Comparison of ENCODE assay signal across 8 mouse cellular contexts in genomic region chr8:72549314-72549892, GRCm38 (mm10). TPM values are rescaled to one million over a fixed set of nuclear protein-coding genes. Genes with fewer than 3 reads are reported as not detected.
DNase-seq lines count a peak whose midpoint lies in the region; ATAC-seq and TF ChIP-seq lines count a peak whose summit lies in the region.

No protein-coding gene starts in this region.

- H3K9me3 ChIP-seq in kidney, postnatal 0 days (replicated peaks; ENCODE audit: low read length): no peaks in the 10 kb centered on the region
- H3K9me3 ChIP-seq in hindbrain, embryonic 11.5 days (ENCODE audit: control insufficient read depth, low read length): no peaks in the 10 kb centered on the region
- H3K9me3 ChIP-seq in lung, postnatal 0 days (ENCODE audit: low read length): no peaks in the 10 kb centered on the region

- DNase-seq in kidney, postnatal 0 days (ENCODE audit: low spot score): peak; percentile 12
- DNase-seq in kidney, adult 18-20 months: no peak
- DNase-seq in hindbrain, embryonic 11.5 days (ENCODE audit: low spot score): no peak
- peak; percentile 81 for DNase-seq in lung, postnatal 0 days (ENCODE audit: low spot score)
- no peak for DNase-seq in left cerebral cortex, postnatal 14 days (ENCODE audit: low spot score in 2 of 2)
- DNase-seq in layer of hippocampus, adult 11-12 months (ENCODE audit: low spot score): no peak
- DNase-seq in c-Kit-positive CD71-positive TER-119-positive erythroid progenitor cells, embryonic 14.5 days (ENCODE audit: low spot score): no peak

- 7% methylated on average over 5 of the region's 5 CpGs for WGBS in kidney, postnatal 0 days
- 24% methylated on average over 5 of the region's 5 CpGs for WGBS in hindbrain, embryonic 11.5 days
- WGBS in lung, postnatal 0 days: 7% methylated on average over 5 of the region's 5 CpGs

- H3K27ac ChIP-seq in kidney, postnatal 0 days: peak overlapping the region; percentile 95
- no peak overlapping the region for H3K27ac ChIP-seq in cortical plate, adult 2 months (ENCODE audit: insufficient read depth, low read length)
- H3K27ac ChIP-seq in hindbrain, embryonic 11.5 days (ENCODE audit: low read depth, low read length): no peak overlapping the region
- peak overlapping the region; percentile 88 for H3K27ac ChIP-seq in lung, postnatal 0 days (ENCODE audit: low read length)

- intact Hi-C loops in left cerebral cortex, postnatal 14 days (cut with DNase I): no loop called here

- H3K9ac ChIP-seq in kidney, postnatal 0 days (ENCODE audit: low read depth, low read length): peak overlapping the region; percentile 66; the same call in 1 of the 2 replicates
- H3K9ac ChIP-seq in hindbrain, embryonic 11.5 days (ENCODE audit: low read depth, low read length): peak overlapping the region; percentile 81
- H3K9ac ChIP-seq in lung, postnatal 0 days (replicated peaks; ENCODE audit: low read depth): no peak overlapping the region

- H3K36me3 ChIP-seq in kidney, postnatal 0 days (ENCODE audit: insufficient read depth, low read length): no peaks in the 10 kb centered on the region
- no peaks in the 10 kb centered on the region for H3K36me3 ChIP-seq in hindbrain, embryonic 11.5 days (ENCODE audit: control insufficient read depth, insufficient read depth, low read length)
- H3K36me3 ChIP-seq in lung, postnatal 0 days (ENCODE audit: insufficient read depth, low read length): no peaks in the 10 kb centered on the region

- no peak for ATAC-seq in kidney, postnatal 0 days (replicated peaks; ENCODE audit: low FRiP score, low read depth)
- ATAC-seq in hindbrain, embryonic 11.5 days (ENCODE audit: low FRiP score): no peak
- ATAC-seq in lung, postnatal 0 days: no peak

- H3K4me2 ChIP-seq in kidney, postnatal 0 days (ENCODE audit: low read length): peak overlapping the region; percentile 93
- H3K4me2 ChIP-seq in hindbrain, embryonic 11.5 days (replicated peaks; ENCODE audit: low read depth, low read length): peak overlapping the region; percentile 84
- H3K4me2 ChIP-seq in lung, postnatal 0 days (replicated peaks; ENCODE audit: low read depth, low read length): peak overlapping the region; percentile 96

- TF ChIP-seq EP300 in lung, postnatal 0 days (IDR thresholded peaks at IDR 0.05): peak; percentile 62

- TF ChIP-seq POLR2A in cortical plate, adult 2 months (IDR thresholded peaks at IDR 0.05; ENCODE audit: extremely low read depth, insufficient read depth, low read length): no peak

- no peaks in the 10 kb centered on the region for H3K27me3 ChIP-seq in kidney, postnatal 0 days (ENCODE audit: insufficient read depth, low read length)
- no peaks in the 10 kb centered on the region for H3K27me3 ChIP-seq in hindbrain, embryonic 11.5 days (ENCODE audit: control insufficient read depth, insufficient read depth, low read length)
- no peaks in the 10 kb centered on the region for H3K27me3 ChIP-seq in lung, postnatal 0 days (replicated peaks; ENCODE audit: insufficient read depth, low read length)

- no peak for TF ChIP-seq CTCF in kidney, postnatal 0 days (IDR thresholded peaks at IDR 0.05; ENCODE audit: low read depth)
- TF ChIP-seq CTCF in cortical plate, adult 2 months (IDR thresholded peaks at IDR 0.05; ENCODE audit: extremely low read depth, insufficient read depth, low read length): no peak
- no peak for TF ChIP-seq CTCF in lung, postnatal 0 days (IDR thresholded peaks at IDR 0.05)

- peaks cover 6% of the 10 kb centered on the region; the same call in 1 of the 2 replicates for H3K4me1 ChIP-seq in kidney, postnatal 0 days (replicated peaks; ENCODE audit: insufficient read depth, low read length)
- peaks cover 4% of the 10 kb centered on the region; the same call in 1 of the 2 replicates for H3K4me1 ChIP-seq in cortical plate, adult 2 months (ENCODE audit: control insufficient read depth, insufficient read depth, low read length)
- H3K4me1 ChIP-seq in hindbrain, embryonic 11.5 days (replicated peaks; ENCODE audit: control insufficient read depth, insufficient read depth, low read length): no peaks in the 10 kb centered on the region; the same call in 1 of the 2 replicates
- peaks cover 12% of the 10 kb centered on the region for H3K4me1 ChIP-seq in lung, postnatal 0 days (ENCODE audit: insufficient read depth, low read depth, low read length)

- peak overlapping the region; percentile 96 for H3K4me3 ChIP-seq in kidney, postnatal 0 days (replicated peaks; ENCODE audit: low read depth, low read length)
- peak overlapping the region; percentile 70 for H3K4me3 ChIP-seq in cortical plate, adult 2 months (ENCODE audit: insufficient read depth, low read length)
- peak overlapping the region; percentile 85 for H3K4me3 ChIP-seq in hindbrain, embryonic 11.5 days (ENCODE audit: low read depth, low read length)
- H3K4me3 ChIP-seq in lung, postnatal 0 days (ENCODE audit: low read depth, low read length): peak overlapping the region; percentile 87

RNA-seq across cellular contexts. Expression of gene Med26, which starts 1.3 kb away (rescaled TPM):
- polyA plus RNA-seq in kidney, postnatal 0 days (2015; fragmentation: Nextera tagmentation; extraction: Ambion mirVana): 11.9 and 12.2 TPM in 2 replicates
- 7.7 and 8.3 TPM in 2 replicates for polyA plus RNA-seq in cortical plate, adult 2 months (2012; rRNA removed)
- 11.2 and 13.0 TPM in 2 replicates for polyA plus RNA-seq in hindbrain, embryonic 11.5 days (2014; fragmentation: Nextera tagmentation; extraction: Ambion mirVana)
- 9.5 and 9.6 TPM in 2 replicates for polyA plus RNA-seq in lung, postnatal 0 days (2015; fragmentation: Nextera tagmentation; extraction: Ambion mirVana)
- total RNA-seq in left cerebral cortex, postnatal 14 days (2021): 1 to 10 TPM; 8.5 to 9.8 TPM

RNA-seq across cellular contexts. Expression of gene Smim7, which starts 21.5 kb away (rescaled TPM):
- polyA plus RNA-seq in kidney, postnatal 0 days (2015; fragmentation: Nextera tagmentation; extraction: Ambion mirVana): 144 and 151 TPM in 2 replicates
- 88.6 and 89.2 TPM in 2 replicates for polyA plus RNA-seq in cortical plate, adult 2 months (2012; rRNA removed)
- polyA plus RNA-seq in hindbrain, embryonic 11.5 days (2014; fragmentation: Nextera tagmentation; extraction: Ambion mirVana): 126 and 136 TPM in 2 replicates
- 96.8 and 100 TPM in 2 replicates for polyA plus RNA-seq in lung, postnatal 0 days (2015; fragmentation: Nextera tagmentation; extraction: Ambion mirVana)
- total RNA-seq in left cerebral cortex, postnatal 14 days (2021): 100 to 1,000 TPM; 125 to 126 TPM

RNA-seq across cellular contexts. Expression of gene Tmem38a, which starts 22.5 kb away (rescaled TPM):
- polyA plus RNA-seq in kidney, postnatal 0 days (2015; fragmentation: Nextera tagmentation; extraction: Ambion mirVana): 19.3 and 23.0 TPM in 2 replicates
- polyA plus RNA-seq in cortical plate, adult 2 months (2012; rRNA removed): 171 and 175 TPM in 2 replicates
- polyA plus RNA-seq in hindbrain, embryonic 11.5 days (2014; fragmentation: Nextera tagmentation; extraction: Ambion mirVana): 9.6 and 10.2 TPM in 2 replicates
- 17.3 and 19.1 TPM in 2 replicates for polyA plus RNA-seq in lung, postnatal 0 days (2015; fragmentation: Nextera tagmentation; extraction: Ambion mirVana)
- 100 to 1,000 TPM; 136 to 148 TPM for total RNA-seq in left cerebral cortex, postnatal 14 days (2021)

RNA-seq across cellular contexts. Expression of gene Slc35e1, which starts 57.0 kb away (rescaled TPM):
- 9.1 and 9.8 TPM in 2 replicates for polyA plus RNA-seq in kidney, postnatal 0 days (2015; fragmentation: Nextera tagmentation; extraction: Ambion mirVana)
- 35.9 and 37.0 TPM in 2 replicates for polyA plus RNA-seq in cortical plate, adult 2 months (2012; rRNA removed)
- polyA plus RNA-seq in hindbrain, embryonic 11.5 days (2014; fragmentation: Nextera tagmentation; extraction: Ambion mirVana): 10.7 and 13.0 TPM in 2 replicates
- 9.8 and 10.5 TPM in 2 replicates for polyA plus RNA-seq in lung, postnatal 0 days (2015; fragmentation: Nextera tagmentation; extraction: Ambion mirVana)
- total RNA-seq in left cerebral cortex, postnatal 14 days (2021): 10 to 100 TPM; 50.8 to 53.8 TPM

Comparison
In these comparisons a context has a peak if more than half of its experiments do, and no peak if none do; other contexts are left out.
1. DNase-seq: peak in kidney, postnatal 0 days (single experiment) and lung, postnatal 0 days (single experiment); none in kidney, adult 18-20 months (single experiment), hindbrain, embryonic 11.5 days (single experiment), left cerebral cortex, postnatal 14 days (0 of 2), layer of hippocampus, adult 11-12 months (single experiment) and c-Kit-positive CD71-positive TER-119-positive erythroid progenitor cells, embryonic 14.5 days (single experiment).
2. H3K27ac ChIP-seq: peak in kidney, postnatal 0 days (single experiment) and lung, postnatal 0 days (single experiment); none in cortical plate, adult 2 months (single experiment) and hindbrain, embryonic 11.5 days (single experiment).
3. Peak in every context shown above with its lines, with median percentiles within 50 percentile points of each other: H3K4me2 ChIP-seq and H3K4me3 ChIP-seq.